Mouse (Mus musculus): ENCODE data around the gene 9030025P20Rik. TPM values are rescaled to one million over a fixed set of nuclear protein-coding genes. Genes with fewer than 3 reads are reported as not detected.

The 9030025P20Rik gene
- polyA plus RNA-seq, 1 experiment from 2014 or later = 8.7 TPM

Other genes with a start within 250 kb of the 9030025P20Rik start
- 9.9 and 10.5 TPM in 2 replicates for gene Wdr27, start 35.3 kb upstream of the 9030025P20Rik start, polyA plus RNA-seq (2015; fragmentation: Nextera tagmentation; extraction: Ambion mirVana)
- gene 1600012H06Rik, start 35.3 kb upstream of the 9030025P20Rik start, polyA plus RNA-seq (2015; fragmentation: Nextera tagmentation; extraction: Ambion mirVana) = 25.7 and 27.3 TPM in 2 replicates
- gene Phf10, start 17.2 kb upstream of the 9030025P20Rik start, polyA plus RNA-seq (2015; fragmentation: Nextera tagmentation; extraction: Ambion mirVana) = 14.2 and 16.5 TPM in 2 replicates
- 0.29 and 0.59 TPM in 2 replicates for gene Gm3417, start 322 bp downstream of the 9030025P20Rik start, polyA plus RNA-seq (2015; fragmentation: Nextera tagmentation; extraction: Ambion mirVana)
- gene Gm3435, start 31.7 kb downstream of the 9030025P20Rik start, polyA plus RNA-seq (2015; fragmentation: Nextera tagmentation; extraction: Ambion mirVana) = 7.2 and 8.3 TPM in 2 replicates
- 69.1 and 73.3 TPM in 2 replicates for gene Ermard, start 62.7 kb downstream of the 9030025P20Rik start, polyA plus RNA-seq (2015; fragmentation: Nextera tagmentation; extraction: Ambion mirVana)
- 0.52 and 0.71 TPM in 2 replicates for gene Tcte3, start 63.0 kb downstream of the 9030025P20Rik start, polyA plus RNA-seq (2015; fragmentation: Nextera tagmentation; extraction: Ambion mirVana)
- gene Gm3448, start 63.1 kb downstream of the 9030025P20Rik start, polyA plus RNA-seq (2015; fragmentation: Nextera tagmentation; extraction: Ambion mirVana) = 3.5 and 4.2 TPM in 2 replicates

Data from hindbrain, embryonic 15.5 days (tissue).